Mouse (Mus musculus) G1E (cell line): ENCODE data around the gene Setdb1.

Experiments used
- CTCF ChIP-seq: IDR thresholded peaks from 2 replicates; pipeline ENCODE4 v1.5.1; 2012; ENCODE audit warnings: low read depth, low read length, inconsistent platforms, mixed read lengths
- GATA1 ChIP-seq: IDR thresholded peaks from 2 replicates; pipeline ENCODE4 v1.6.1; 2012; ENCODE audit warnings: borderline replicate concordance, low read length, inconsistent platforms, mixed read lengths
- GATA2 ChIP-seq: IDR thresholded peaks from 2 replicates; pipeline ENCODE4 v1.6.1; 2012; ENCODE audit warnings: low read depth, low read length, inconsistent platforms, borderline replicate concordance
- POLR2AphosphoS5 ChIP-seq: IDR thresholded peaks from 2 replicates; pipeline ENCODE4 v1.6.1; 2012; ENCODE audit warnings: low read depth, low read length, inconsistent platforms; ENCODE audit not compliant: insufficient replicate concordance

DNA sequence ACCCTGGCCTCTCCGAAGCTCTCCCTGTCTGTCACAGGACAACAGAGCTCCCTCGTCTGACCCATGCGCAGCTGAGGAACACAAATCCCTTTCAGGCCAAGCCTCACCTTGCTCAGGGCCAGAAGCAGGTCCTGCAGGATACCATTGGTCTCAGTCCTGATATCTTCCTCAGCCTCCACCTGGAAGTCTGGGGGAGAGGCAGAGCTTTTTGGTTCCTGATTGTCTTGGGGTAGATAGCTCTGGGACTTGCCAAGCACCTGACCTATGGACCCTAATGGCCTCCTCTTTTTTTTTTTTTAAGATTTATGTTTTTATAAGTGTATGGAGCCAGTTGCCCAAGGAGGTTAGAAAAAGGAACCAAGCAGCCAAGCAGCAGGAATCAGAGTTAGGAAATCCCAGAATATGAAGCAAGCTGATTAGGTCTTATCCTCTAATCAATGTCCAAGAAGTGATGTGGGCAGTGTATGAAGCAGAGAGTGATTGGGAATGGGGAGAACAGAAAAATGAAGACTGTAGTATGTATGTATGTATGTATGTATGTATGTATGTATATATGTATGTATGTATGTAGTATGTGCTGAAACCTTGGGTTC is 55.7 kb downstream of the Setdb1 start:
- no peak for TF ChIP-seq CTCF
- TF ChIP-seq GATA1, result no peak
- no peak for TF ChIP-seq POLR2AphosphoS5
- TF ChIP-seq GATA2, result no peak
